Mouse (Mus musculus) cerebellum, adult 8-10 months (tissue): ENCODE data around the gene Zc3h13.
A peak's percentile ranks its signal among the peaks of the same experiment; 100 is the strongest.

Experiments used
- DNase-seq: peaks from one replicate; pipeline ENCODE4 v3.0.0; 2022

Zc3h13 gene

GRCm38 (mm10) chr14:75328062-75328461, 43.9 kb downstream of the Zc3h13 start:
- DNase-seq: no peak

- DNase-seq: no peak
Observed at GRCm38 (mm10) chr14:75330621-75331020, 46.4 kb downstream of the Zc3h13 start.

- peak; percentile 32 for DNase-seq
Observed at GRCm38 (mm10) chr14:75334321-75334720, 50.1 kb downstream of the Zc3h13 start.

DNA sequence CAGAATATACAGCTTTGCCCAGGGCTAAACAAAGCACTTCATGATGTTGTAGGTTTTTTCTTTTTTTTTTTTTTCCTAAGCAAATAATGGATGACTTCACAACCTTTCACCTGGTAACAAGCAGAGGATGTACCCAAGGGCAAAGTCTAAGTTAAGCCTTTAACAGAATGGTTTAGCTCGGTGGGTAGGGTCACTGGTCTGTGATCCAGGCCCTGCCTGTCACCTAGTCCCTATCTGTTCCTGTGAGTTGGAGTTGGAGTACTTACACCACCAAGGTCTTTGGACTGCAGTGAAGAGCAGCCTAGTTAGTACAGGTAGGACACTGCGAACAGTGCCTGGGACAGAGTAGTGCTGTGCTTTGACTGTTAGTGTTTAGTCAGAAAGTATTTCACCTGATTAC, 53.7 kb downstream of the Zc3h13 start:
- no peak for DNase-seq

GRCm38 (mm10) chr14:75346041-75346440, 61.9 kb downstream of the Zc3h13 start:
- no peak for DNase-seq

- no peak for DNase-seq
Observed at GRCm38 (mm10) chr14:75351626-75352025, 67.5 kb downstream of the Zc3h13 start.

- DNase-seq: no peak
Observed at GRCm38 (mm10) chr14:75363316-75363715, 79.1 kb downstream of the Zc3h13 start.

DNA sequence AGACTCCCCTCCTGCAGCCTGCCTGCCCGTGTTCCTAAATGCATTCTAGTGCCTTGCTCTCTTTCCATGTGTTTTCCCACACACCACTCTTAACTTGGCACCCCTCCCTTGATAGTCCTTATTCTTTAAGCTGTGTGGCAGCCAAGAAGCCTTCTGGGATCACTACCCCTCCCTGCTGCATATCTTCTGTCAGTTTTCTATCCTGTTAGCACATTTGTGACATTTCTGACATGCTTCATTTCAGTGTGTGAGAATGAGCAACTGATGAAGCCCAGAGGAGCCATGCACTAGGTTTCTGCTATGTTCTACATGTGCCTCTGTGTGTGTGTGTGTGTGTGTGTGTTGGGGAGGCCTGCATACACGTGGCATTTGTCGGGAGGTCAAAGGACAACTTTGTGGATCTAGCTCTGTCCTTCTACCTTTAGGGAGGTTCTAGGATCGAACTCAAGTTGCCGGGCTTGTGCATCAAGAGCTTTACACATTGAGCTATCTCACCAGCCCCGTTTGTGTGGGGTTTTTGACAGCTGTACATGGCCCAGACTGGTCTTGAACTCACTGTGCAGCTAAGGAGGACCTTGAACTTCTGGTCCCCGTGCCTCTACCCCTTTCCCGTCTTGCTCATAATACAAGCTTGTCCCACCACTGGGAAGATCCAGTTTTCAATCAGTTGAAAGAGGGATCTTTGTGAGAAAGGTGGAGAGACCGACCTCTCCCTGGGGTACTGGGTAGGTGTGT, 81.3 kb downstream of the Zc3h13 start:
- no peak for DNase-seq

DNA sequence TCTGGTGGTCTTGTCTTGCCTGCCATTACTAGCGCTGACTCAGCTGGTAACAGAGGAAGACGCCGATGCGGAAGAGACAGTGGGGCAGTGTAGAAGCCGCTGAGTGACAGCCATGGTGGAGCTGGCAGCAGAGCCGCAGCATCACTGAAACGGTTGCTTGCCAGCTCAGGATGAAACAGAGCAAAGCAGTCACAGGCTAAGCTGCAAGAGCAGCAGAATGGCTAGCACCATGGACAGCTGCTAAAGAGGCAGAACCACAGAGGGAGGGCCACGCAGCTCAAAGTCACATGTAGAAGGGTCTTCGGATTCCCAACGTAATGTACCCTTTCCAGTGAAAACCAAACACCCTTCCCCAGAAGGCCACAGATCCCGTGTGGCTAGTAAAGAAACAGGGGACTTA, 82.6 kb downstream of the Zc3h13 start:
- DNase-seq: no peak

DNA sequence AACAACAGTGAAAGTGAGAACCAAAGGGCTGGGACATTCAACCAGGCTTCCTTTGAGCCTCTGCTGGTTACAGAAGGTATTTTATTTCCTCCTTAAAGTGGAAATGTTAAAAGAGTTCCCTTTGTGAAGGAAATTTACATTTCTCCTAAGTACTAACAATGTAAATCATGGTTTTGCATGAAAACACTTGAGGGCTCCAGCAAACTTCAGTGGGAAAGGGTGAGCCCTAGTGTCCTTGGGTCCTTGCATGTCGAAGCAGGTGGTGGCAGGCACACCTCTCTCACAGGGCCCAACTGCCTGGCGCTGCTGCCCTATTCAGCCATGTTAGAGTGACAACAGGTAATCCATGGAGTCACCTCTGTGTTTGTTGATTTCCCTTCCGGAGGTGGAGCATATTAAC, 83.3 kb downstream of the Zc3h13 start:
- DNase-seq: no peak

GRCm38 (mm10) chr14:75369880-75370279, 85.7 kb downstream of the Zc3h13 start:
- no peak for DNase-seq

- DNase-seq: peak; percentile 11
Observed at GRCm38 (mm10) chr14:75375006-75375598, 90.9 kb downstream of the Zc3h13 start.

- DNase-seq: no peak
Observed at GRCm38 (mm10) chr14:75376256-75376655, 92.1 kb downstream of the Zc3h13 start.

GRCm38 (mm10) chr14:75377612-75378011, 93.4 kb downstream of the Zc3h13 start:
- DNase-seq: no peak
